Mouse (Mus musculus) neutrophil, adult 65 days (primary cell): ENCODE measurements around the gene Tbrg4. TPM values are rescaled to one million over a fixed set of nuclear protein-coding genes. Genes with fewer than 3 reads are reported as not detected.

Experiments used
- total RNA-seq: library from RNA; stranded (reverse); gene quantifications from 2 replicates; pipeline ENCODE4 v1.2.4, GENCODE M21; 2023

Tbrg4 gene
- 56.7 and 64.1 TPM in 2 replicates for total RNA-seq

GRCm38 (mm10) chr11:6625478-6626387, at the start of gene Tbrg4:
Tbrg4 (minus strand) TSS chr11:6626067.

DNA sequence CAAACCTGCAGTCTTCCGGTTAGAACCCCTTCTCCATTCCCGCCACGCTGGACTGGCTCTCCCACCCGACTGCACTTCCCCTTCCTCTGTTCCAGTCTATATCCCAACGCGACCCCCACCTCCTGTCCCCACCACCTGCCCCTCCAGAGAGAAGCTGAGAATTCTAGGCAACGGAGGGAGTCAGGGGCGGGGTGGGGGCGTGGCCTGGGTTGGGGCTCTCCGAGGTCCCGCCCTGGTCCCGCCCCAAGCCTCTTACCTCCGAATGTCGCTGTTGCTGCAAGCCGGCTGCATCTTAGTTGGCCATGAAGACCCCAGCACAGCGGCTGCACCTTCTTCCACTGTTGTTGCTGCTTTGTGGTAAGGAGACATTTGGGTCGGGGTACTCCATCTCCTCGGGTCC, 32.4 kb upstream of the Tbrg4 start, which contains the start of gene Ramp3:
Gene Ramp3, plus strand, starts transcription at position 251 of the 400 bp plus-strand sequence.

GRCm38 (mm10) chr11:6638537-6638936, 12.7 kb upstream of the Tbrg4 start, which contains the start of gene Wap:
Wap (minus strand) TSS chr11:6638637.

DNA sequence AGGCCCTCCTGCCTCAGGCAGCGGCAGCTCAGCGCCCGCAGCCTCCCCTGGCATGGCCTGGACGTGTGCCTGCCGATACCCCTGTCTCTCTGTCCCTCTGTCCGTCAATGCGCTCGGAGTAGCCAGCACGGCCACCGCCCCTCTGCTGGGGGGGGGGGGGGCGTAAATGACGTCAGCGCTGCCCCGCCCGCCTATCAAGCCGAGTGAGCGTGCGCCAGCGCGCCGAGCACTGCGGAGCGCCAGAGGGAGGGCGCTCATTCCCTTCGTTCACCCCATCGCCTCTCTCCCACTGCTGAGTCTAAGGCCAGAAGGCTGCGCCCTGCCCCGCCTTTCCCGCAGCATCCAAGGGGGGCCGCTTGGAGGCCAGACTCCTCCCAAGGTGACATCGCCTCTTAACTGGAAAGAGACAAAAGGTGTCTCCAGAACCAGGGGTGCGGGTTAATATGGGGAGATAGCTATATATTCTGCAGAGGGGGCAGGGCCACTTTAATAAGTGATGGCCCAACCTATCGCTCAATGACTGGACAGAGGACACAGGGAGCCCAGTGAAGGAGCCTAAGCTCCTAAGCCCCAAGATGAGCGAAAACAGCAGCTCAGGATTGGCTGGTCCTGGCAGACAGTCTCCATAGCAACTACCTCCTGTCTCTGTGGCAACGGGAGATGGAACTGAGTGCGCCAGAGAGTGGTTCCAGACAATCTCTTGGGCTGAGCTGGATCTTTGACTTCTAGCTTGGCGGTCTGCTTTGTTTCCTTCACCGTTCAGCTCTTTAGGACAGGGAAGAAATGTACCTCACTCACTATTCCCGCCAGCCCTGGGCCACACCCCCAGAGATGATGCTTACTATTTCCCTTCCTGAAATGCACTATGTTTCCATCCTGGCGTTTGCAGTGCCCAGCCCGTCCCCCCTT, 20.1 kb downstream of the Tbrg4 start, which contains the start of gene Nacad:
Gene Nacad, minus strand, starts transcription at position 563 of the 909 bp plus-strand sequence.

Other genes starting within 250 kb of the Tbrg4 start
- gene Zmiz2, start 237.0 kb downstream of the Tbrg4 start, total RNA-seq, result 25.9 and 30.2 TPM in 2 replicates
- 641 TPM in 2 replicates for gene Ppia, start 210.6 kb downstream of the Tbrg4 start, total RNA-seq
- gene H2afv, start 181.6 kb downstream of the Tbrg4 start, total RNA-seq, result 90.5 and 90.8 TPM in 2 replicates
- 49.4 and 60.3 TPM in 2 replicates for gene Purb, start 150.2 kb downstream of the Tbrg4 start, total RNA-seq
- gene Myo1g, start 105.1 kb downstream of the Tbrg4 start, total RNA-seq, result 183 and 225 TPM in 2 replicates
- 107 and 131 TPM in 2 replicates for gene Ccm2, start 79.2 kb downstream of the Tbrg4 start, total RNA-seq
- gene Nacad, start 20.0 kb downstream of the Tbrg4 start, total RNA-seq, result 0.34 TPM in 1 of 2 replicates, not detected in the other
- gene Wap, start 12.6 kb upstream of the Tbrg4 start, total RNA-seq, result not detected in 2 replicates
- not detected in 2 replicates for gene Ramp3, start 32.5 kb upstream of the Tbrg4 start, total RNA-seq
- not detected in 2 replicates for gene Gm11983, start 211.6 kb upstream of the Tbrg4 start, total RNA-seq